Mouse (Mus musculus) kidney, postnatal 14 days (tissue): ENCODE results near the gene Prpf40a.

Experiments used
- DNase-seq: peaks from one replicate; pipeline ENCODE4 v3.0.0; 2022; ENCODE audit warnings: mixed read lengths

The Prpf40a gene

DNA sequence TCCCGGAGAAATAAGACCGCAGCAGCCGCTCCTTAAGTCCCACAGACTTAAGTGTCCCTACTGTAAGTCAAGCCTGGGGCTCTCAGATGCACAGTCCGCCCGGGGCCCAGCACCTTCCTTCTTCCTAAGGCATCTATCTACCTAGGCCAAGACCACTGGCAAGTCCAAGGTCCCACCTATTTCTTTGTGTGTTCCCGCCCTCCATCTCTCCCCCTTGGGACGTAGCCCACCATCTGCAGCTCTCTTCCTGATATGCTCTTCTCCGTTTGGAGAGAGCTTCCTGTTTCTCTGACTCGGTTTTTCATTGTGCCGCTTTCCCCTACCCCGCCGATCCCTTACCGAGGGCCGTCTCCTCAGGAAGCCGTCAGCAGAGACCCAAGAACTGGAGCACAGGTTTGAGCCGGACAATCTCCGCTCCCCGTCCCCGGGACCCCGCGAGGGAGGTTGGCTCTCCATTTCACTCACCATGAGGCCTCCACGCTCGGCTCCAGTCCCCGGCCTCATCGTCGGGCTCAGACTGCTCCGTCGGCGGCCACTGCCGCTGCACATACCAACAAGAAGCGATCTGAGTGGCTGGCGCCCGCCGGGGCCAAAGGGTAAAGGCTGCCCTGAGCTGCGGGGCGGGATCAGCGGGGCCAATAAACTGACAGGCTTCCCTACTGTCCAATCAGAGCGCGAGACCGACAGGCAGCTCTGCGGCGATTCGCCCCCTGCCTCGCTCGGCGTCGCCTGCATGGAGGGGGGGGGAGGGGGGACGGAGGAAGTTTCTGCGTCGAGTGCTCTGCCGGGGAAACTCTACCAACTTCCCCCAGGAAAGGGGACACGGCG is at the start of gene Prpf40a:
Gene Prpf40a (minus strand): TSS at position 601 of the 828 bp plus-strand sequence.
- peak; percentile 99 for DNase-seq

DNA sequence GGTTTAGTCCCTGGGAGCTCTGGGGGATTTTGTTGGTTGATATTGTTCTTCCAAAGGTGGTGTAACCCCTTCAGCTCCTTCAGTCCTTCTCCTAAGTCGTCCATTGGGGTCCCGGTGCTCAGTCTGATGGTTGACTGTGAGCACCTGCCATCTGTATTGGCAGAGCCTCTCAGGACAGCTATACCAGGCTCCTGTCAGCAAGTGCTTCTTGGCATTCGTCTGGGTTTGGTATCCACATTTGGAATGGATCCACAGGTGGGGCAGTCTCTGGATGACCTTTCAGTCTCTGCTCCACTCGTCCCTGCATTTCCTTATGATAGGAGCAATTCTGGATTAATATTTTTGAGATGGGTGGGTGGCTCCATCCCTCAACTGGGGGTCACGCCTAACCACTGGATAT is 31.2 kb upstream of the Prpf40a start:
- no peak for DNase-seq

DNA sequence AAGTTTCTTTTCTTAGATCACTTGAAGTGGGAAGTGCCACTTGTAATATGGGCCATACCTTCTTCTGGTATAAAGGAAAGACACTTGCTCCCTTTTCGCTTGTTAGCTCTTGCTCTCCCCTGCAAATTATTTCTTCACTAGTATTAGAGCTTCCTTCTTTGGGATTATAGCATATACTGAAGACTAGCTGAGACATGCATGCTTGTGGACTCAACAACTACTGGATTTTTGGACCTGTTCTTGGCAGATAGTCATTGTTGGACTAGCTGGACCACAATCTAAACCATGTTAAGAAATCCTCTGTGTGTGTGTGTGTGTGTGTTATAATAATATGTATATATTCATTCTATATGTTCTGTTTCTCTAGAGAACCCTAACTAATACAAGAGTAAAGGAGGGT is 22.4 kb upstream of the Prpf40a start:
- DNase-seq = no peak

DNA sequence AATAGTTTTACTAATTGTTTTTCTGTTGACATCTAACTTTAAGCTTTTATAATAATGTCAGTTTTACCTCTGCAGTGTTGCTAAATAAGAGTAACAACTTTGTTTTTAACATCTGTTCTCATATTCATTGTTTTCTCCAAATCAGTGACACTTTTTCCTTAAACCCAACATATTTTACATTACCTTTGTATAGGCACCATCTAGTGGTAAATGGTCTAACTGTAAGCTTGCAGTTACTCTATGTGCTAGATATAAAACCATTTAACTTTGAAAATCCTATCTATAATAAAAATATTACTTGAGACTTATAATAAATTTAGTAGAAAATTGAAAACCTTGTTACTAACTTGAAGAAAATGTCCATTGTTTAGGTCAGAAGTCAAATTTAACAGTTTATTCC is 15.7 kb upstream of the Prpf40a start:
- no peak for DNase-seq

GRCm38 (mm10) chr2:53204373-53205274 is 13.5 kb upstream of the Prpf40a start:
- DNase-seq = no peak

DNA sequence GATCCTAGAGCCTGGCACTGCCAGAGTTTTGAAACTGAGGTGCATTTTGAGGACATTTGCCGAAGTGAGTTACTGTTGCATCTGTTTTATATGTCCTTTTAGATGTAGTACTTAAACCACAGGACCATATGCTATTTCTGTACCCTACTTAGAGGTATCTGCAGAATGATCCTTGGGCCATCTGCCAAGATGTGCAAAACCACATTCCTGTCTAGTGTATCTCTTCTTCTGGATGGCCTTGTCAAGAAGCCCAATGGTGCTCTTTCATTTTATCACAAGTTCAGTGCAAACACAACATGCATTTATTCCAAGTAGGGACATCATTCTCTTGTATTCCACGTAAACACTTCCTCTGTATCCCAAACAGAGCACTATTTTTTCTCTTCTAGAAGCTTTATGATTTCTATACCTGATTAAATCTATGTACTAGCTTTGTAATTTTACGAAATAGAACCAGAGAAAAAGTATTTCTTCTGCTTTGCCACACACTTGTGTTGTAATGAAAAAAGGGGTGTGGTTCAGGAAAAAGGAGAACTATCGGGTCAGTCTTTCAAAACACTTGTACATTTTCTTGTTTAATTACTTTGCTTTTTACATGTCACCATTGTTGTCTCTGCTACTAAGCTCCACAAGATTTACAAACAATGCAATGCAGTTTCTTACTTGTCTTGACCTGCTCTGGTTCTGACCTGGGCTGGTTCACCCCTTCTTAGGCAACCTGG is 9.2 kb upstream of the Prpf40a start:
- DNase-seq = no peak

DNA sequence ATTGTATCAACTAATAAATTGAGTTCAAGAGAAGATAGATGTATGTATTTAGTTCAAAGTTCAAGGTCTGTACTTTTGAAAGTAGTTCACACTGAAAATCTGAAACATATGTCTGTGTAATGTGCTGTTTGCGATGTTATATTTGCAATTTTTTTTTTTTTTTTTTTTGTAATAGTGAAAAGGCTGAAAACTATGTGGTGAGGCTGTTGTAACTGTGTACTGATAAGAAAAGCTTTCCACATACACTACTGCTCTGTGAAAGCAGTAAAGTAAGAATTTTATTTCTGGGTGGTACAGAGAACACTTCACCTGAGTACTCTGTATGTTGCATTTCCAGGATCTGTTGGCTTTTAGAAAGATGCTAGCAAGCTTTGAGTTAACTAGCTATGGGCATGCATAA is 8.1 kb upstream of the Prpf40a start:
- DNase-seq = no peak

GRCm38 (mm10) chr2:53196431-53196830 is 5.3 kb upstream of the Prpf40a start:
- DNase-seq = no peak

DNA sequence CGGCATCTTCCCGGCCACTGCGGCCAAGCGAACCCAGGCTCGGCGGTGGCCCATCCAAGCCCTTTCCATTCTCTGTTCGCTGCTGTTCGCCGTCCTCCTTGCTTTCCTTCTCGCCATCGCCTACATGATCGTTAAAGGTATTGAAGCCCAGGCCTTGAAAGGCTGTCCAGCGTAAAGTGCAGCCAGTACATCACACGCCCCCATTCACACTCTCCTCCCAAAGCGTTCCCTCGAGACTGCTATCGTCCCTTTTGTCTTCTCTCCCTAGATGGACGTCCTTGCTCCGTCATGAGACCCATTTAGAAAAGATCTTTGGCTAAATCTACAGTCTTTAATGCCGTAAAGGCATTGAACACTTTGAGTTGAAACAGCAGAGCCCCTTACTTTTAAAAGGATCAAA is 1.3 kb upstream of the Prpf40a start:
- DNase-seq = no peak

GRCm38 (mm10) chr2:53191523-53192220 is 588 bp upstream of the Prpf40a start, which contains the start of gene Arl6ip6:
Gene Arl6ip6 (plus strand): TSS chr2:53191726.
- peak; percentile 98 for DNase-seq

DNA sequence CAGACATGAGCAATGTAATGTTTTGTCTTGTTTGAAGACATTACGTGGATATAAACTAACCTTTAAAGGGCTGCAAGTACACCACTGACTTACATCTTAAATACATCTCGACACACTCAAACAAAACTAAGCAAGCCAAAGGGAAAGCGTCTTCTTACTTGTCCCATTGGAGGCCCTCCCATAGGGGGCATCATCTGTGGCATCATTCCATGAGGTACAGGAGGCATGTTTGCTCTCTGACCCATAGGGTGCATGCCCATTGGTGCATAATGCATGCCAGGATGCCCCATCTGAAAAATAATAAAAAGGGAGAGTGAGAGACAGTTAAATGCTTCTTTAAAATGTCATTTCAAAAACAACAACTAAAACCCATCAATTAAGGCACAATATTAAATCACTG is 1.3 kb downstream of the Prpf40a start:
- no peak for DNase-seq

- no peak for DNase-seq
These were observed 11.2 kb downstream of the Prpf40a start for GRCm38 (mm10) chr2:53179876-53180275.

DNA sequence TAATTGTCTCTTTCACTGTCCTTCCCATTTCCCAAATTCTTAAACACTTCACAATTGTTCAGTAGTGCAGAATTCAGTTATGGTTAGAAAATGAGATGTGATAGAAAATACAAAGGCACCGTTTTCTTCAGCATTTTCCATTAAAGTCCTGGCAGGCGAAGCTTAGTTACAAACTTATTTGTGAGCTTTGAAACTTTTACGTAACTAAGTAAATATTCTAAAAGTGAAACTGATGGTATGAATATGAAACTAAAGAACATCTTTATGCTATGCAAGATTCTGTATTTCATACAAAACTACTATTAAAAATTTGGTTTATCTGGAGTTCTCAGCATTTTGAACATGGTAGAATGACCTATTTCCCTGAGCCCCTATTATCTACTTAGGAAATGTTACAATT is 12.1 kb downstream of the Prpf40a start:
- no peak for DNase-seq

DNA sequence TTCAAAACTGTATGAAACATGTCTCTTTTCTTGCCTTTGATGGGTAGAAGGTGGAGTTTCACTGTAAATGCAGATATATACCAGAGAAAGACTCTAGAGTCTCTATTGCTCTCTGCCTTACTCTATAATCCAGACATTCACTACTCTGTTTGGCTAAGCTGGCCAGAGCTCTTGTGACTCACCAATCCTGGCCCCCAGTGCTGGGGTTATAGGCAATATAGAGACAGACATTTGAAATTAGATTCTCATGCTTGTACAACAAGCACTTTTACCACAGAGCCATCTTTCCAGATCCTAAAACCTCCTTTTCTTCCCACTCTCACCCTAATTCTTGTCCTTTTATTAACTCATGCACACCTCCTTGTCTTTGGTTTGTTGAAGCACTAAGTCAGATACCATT is 17.1 kb downstream of the Prpf40a start:
- DNase-seq = no peak

- DNase-seq = no peak
These were observed 44.2 kb downstream of the Prpf40a start for GRCm38 (mm10) chr2:53146852-53147251.

- no peak for DNase-seq
These were observed 59.5 kb downstream of the Prpf40a start for GRCm38 (mm10) chr2:53131567-53131966.

DNA sequence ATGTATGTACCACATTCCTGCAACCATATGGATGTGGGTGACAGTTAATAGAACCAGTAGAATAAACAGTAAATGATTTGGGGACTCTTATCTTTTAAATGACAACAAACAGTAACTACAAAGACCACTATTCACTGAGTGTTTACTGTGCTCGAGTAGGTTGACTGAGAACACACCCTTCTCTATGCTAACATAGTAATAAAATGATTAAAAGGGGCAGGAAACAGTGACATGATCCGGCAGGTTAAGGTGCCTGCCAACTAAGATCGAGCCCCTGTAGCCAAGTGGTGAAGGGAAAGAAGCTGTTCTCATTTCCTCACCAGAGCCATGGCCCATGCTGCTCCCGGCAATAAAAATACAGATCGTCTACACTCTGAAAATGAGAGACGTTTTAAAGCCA is 62.0 kb downstream of the Prpf40a start:
- no peak for DNase-seq

- DNase-seq = no peak
These were observed 65.1 kb downstream of the Prpf40a start for GRCm38 (mm10) chr2:53125998-53126397.

DNA sequence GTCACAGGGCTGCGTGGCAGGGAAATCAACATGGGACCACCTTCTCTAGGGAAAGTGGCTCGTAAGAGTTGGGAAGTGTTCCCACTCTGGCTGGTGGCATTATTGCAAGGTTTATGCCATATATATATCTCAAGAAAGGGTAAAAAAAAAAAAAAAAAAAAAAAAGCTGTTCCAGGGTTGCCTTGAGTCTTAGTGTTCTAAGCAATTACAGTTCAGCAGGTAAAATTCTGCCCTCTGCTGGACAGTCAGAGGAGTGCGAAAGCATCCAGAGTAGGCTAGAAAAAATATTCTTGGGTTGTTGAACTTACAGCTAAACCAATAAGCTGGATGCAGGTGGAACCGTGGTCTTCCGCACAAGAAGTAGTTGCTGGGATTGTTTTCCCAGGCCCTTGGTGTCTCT is 69.3 kb downstream of the Prpf40a start:
- DNase-seq = peak; percentile 47

DNA sequence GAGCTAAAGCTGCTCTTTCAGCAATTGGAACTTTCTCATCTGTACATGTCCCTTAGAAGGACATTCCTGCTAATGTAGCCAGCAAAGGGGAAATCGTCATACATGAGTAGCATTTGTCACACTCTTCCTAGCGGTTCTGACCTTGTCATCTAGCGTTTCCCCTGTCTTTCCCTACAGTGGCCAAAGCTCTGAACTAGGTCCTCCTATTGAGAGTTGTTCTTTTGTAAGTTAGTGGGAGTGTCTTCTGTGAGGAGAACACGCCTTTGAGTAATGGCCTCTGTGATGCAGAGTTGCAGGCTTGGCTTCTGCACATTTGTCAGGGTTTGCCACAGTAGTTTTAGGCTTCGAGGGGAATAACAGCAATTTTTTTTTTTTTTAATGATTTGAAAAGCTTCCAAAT is 82.5 kb downstream of the Prpf40a start:
- DNase-seq = no peak

GRCm38 (mm10) chr2:53106472-53106871 is 84.6 kb downstream of the Prpf40a start:
- no peak for DNase-seq

- DNase-seq = no peak
These were observed 85.0 kb downstream of the Prpf40a start for GRCm38 (mm10) chr2:53106056-53106455.

DNA sequence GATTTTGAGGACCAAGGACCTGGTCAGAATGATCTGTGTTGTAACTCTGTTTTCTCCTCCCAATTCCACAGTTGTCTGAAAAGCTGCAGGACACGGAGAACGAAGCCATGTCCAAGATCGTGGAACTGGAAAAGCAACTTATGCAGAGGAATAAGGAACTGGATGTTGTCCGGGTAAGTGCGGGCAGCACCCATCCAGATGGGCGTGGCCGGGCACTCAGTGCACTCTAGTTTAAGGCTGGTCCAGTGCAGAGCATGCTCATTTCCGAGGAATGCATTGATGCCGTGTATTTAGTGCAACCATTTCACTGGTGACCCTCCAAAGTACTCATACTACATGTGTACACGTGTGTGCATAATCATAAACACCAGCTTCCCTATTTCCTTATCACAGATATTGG is 85.7 kb downstream of the Prpf40a start:
- DNase-seq = no peak
